Mouse (Mus musculus) neutrophil, adult 5-6 weeks (primary cell): ENCODE data around the gene Casq2. TPM values are rescaled to one million over a fixed set of nuclear protein-coding genes. Genes with fewer than 3 reads are reported as not detected.

Experiments used
- ATAC-seq: fragments of 151-379, 151-347 bp; 2 replicates; pipeline ENCODE4 v1.8.0; 2017; ENCODE audit warnings: mild to moderate bottlenecking, moderate TSS enrichment; ENCODE audit not compliant: insufficient number of reproducible peaks, poor library complexity, low FRiP score, severe bottlenecking; ENCODE audit errors: extremely low read depth
- total RNA-seq: library from RNA; stranded (forward); fragments of 200-1000 nt; gene quantifications from 2 replicates; pipeline ENCODE4 v1.2.3, GENCODE M21; 2017

Gene Casq2
- not detected in 2 replicates for total RNA-seq

DNA sequence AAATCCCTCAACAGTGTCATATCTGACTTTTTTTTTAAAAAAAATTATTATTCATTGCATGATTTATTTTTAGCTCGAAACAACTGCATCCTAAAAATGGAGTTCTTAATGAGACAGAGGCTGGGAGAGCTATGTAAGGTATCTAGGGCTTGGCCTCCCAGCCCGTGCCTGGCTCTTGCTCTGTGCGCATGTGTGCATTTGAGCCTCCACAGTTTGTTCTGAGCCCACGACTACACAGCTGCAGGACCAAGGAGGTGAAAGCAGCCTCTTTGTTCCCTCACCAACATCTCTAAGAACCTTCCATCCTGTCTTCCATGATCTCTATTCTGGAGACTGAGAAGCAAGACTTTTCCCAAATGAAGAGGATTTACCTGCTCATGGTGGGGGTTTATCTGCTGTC is at the start of gene Casq2:
TSS of gene Casq2 (plus strand) at position 133 of the 400 bp plus-strand sequence.
- no peak for ATAC-seq

DNA sequence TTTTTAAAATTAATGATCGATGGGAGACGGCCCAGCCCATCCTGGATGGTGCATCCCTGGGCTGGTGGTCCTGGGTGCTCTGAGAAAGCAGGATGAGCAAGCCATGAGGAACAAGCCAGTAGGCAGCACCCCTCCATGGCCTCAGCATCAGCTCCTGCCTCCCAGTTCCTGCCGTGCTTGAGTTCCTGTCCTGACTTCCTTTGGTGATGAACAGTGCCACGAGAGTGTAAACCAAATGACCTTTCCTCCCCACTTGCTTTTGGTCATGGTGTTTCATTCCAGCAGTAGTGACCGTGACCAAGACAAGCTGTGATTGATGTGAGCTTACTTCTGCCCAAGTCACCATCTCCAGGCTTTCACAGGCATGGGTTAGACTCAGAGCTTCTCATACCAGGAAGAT is 48.4 kb upstream of the Casq2 start:
- ATAC-seq, result no peak

DNA sequence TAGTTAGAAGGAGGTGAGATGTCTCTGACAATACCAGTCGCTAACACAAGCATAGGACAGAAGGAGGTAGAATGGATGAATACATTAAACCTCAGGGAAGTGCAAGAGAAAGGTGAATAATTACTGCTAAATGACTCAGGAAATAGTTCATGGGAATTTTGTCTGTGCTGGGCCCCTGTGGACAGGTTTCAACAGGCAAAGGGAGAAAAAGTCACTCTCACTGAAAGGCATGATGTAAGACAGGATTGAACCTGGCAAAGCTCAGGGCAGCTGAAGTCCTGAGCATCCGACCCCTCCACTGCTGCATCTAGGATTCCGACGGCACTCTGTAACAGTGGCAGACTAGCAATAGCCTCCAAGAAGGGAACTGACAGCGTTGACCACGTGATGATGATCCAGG is 47.6 kb upstream of the Casq2 start:
- ATAC-seq, result no peak

- ATAC-seq, result no peak
These were observed 44.6 kb upstream of the Casq2 start for GRCm38 (mm10) chr3:102041632-102042031.

DNA sequence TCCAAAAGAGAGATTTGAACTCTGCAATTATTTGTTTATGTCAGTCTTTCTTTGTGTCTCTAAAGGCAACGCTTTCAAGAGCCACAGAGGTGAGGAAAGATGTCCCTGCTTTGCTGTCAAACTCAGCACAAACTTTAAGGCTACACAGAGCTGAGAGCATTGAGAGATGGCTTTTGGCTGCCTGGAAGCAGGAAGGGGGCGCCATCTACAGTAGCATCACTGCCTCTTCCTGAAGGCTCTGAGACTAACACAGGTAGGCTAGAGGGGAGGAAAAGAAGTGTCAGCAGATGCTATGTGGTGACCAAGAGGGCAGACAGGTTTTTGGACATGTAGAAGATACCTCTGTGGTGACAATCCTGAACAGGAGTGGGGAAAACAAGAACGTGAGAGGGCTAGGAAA is 41.1 kb upstream of the Casq2 start:
- no peak for ATAC-seq

DNA sequence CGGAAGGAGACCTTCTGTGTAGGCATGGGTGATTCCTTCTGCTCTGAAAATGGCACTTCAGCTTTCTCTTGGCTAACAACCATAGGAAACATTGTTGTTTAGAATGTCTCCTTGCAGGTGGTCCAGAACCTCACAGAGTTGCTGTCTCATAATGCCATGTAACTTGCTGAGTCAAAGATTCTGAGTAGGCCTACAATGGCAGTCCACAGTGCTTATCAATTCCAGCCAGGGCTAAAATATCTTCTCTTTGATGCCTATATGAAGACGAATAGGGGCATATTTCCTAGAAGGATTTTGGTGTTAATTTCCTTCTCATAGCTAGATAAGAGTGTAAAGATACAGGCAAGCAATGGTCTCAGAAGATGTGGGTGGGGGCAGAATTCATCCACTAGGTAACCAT is 38.7 kb upstream of the Casq2 start:
- ATAC-seq, result no peak

- ATAC-seq, result no peak
These were observed 36.8 kb upstream of the Casq2 start for GRCm38 (mm10) chr3:102049207-102050104.

DNA sequence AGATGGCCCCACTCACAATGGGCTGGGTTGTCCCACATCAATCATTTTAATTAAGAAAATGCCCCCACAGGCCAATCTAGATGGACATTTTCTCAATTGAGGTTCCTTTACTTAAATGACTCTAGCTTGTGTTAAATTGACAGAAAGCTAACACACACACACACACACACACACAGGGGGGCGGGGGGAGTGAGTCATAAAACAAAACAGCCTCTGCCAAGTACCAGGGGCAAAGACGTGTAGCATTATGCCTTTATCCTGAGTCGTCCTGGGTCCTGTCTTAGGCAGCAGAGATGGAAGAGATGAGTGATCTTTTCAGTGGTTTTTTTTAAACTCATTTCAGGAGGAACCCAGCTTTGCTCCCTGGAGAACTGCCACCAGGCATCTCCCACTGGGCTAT is 34.2 kb upstream of the Casq2 start:
- no peak for ATAC-seq

DNA sequence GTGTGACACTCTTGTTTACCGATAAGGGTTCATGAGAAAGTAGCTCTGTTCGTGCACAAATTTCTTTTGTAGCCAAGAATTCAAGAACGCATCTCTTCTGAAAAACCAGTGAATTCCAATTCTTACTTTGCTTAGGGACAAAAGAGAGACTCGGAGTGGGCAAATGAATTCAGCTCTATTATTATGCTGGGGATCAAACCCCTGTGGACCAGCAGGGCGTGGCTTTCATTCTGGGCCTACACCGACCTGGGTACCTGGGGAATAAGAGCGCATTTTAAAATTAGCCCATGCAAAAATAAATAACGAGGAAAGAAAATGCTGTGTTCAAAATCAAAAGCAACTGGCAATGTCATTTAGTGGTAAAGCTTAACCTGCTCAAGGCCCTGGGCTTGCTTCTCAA is 32.9 kb upstream of the Casq2 start:
- no peak for ATAC-seq

GRCm38 (mm10) chr3:102055878-102056277 is 30.3 kb upstream of the Casq2 start:
- ATAC-seq, result no peak

GRCm38 (mm10) chr3:102060065-102060464 is 26.1 kb upstream of the Casq2 start:
- no peak for ATAC-seq

GRCm38 (mm10) chr3:102061923-102062670 is 24.1 kb upstream of the Casq2 start:
- ATAC-seq, result peak; percentile 5; the same call in 1 of the 2 replicates

- 0 out of 2 replicates have a peak, but pooled peaks have one; percentile 6 for ATAC-seq
These were observed 23.6 kb upstream of the Casq2 start for GRCm38 (mm10) chr3:102062671-102063010.

DNA sequence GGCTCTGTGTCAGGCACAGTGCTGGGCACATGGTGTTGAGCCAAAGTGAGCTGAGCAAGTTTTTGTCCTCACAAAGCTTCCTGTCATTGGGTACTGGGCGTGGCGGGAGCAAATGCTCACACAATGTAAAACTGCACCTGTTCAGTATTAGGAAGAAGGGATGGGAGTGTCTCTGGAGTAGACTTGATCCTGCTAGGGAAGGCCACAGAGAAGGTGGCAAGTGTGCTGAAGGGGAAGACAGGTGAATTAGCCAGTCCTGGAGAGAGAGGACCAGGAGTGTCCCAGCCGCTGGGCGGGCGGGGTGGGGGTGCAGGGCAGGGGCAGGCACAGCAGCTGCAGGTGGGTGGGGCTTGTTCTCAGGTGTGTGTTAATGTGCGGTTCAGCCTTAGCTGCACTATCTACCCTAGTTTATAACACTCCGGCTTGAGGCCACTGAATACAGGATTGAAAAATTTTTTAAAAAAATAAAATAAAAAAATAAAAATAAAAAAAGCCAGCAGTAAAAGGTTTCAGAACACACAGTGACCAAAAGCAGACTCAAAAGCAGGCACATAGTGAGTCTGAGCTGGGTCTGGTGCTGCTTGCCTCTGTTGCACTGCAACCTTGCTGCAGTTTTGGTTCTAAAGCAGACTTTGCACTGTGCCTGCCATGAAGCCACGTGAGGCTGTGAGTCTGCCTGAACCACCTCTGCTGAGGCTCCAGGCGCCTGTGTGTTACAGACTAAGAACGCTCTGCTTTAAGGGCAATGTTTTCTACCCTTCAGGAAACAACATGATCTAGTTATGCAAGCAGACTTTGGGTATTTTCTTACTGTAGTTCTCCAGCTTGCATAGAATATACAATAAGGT is 22.7 kb upstream of the Casq2 start:
- ATAC-seq, result no peak

- no peak for ATAC-seq
These were observed 21.6 kb upstream of the Casq2 start for GRCm38 (mm10) chr3:102064566-102064965.

DNA sequence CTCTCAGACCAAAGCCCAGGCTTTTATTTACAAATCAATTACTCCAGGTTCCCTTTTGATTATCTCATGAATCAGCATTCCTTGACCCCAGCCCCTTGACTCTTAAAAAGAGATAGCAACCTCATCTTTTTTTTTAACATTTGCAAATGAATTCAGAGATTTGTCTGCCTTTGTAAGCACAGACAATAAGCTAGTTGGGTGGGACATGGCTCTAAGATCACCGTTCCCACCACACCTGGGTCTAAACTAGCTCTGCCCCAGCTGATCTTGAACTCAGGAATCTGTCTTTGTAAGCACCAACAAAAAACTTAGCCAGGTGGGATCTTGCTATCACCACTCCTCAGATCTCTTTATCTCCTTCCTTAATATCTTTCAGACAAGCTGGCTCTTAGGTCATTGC is 18.9 kb upstream of the Casq2 start:
- no peak for ATAC-seq

- ATAC-seq, result no peak
These were observed 18.4 kb upstream of the Casq2 start for GRCm38 (mm10) chr3:102067861-102068260.

- ATAC-seq, result no peak
These were observed 17.0 kb upstream of the Casq2 start for GRCm38 (mm10) chr3:102069260-102069659.

DNA sequence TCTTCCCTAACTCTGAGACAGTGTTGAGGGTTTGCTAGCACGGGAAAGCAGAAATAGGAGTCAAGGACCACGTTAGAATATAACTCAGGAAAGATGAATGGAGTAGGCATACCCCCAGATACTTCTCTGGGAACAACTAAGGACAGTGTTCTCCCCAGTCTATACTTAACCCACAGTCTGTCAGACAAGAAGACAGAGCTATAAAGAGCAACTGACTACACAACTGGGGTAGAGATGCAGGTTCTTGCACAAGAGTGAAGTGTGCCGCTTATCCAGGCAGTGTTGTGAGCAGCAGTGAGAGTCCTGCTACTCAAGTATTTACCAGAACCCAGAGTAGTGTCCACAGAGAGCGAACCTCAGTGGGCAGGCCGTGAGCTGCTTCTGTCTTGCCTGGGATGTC is 16.5 kb upstream of the Casq2 start:
- ATAC-seq, result no peak
